Mouse (Mus musculus): Measurements from ENCODE around the gene Rinl.

Gene Rinl

GRCm38 (mm10) chr7:28770309-28770708 lies 18.5 kb upstream of the Rinl start:
- ChIA-PET CTCF (interaction anchor here in 2 of 4 experiments (1.1 to 1.4 kb wide), 2 partner anchors 9 to 10 kb away, joined by 3 to 4 read pairs; no protein-coding TSS in a partner anchor), POLR2A (interaction anchor here in 3 of 4 experiments (0.5 to 1.4 kb wide), 7 partner anchors 10 to 1542 kb away, joined by 3 to 6 read pairs (median 4); no protein-coding TSS in a partner anchor)

- CTCF ChIA-PET = interaction anchor here in 2 of 4 experiments (0.6 to 1.4 kb wide), 2 partner anchors 8 to 27 kb away, joined by 3 read pairs; no protein-coding TSS in a partner anchor
- POLR2A ChIA-PET = interaction anchor here in 2 of 4 experiments (0.6 to 5.0 kb wide), 8 partner anchors 8 to 210 kb away, joined by 3 to 19 read pairs (median 4); partner anchors contain the start of genes Eif3k (in 1 of the 2), Map4k1 (in 1 of the 2), Mrps12 (in 1 of the 2) and Rinl (in 1 of the 2)
Observed at GRCm38 (mm10) chr7:28771867-28772266, 16.9 kb upstream of the Rinl start.

GRCm38 (mm10) chr7:28773163-28773562 lies 15.6 kb upstream of the Rinl start:
- ChIA-PET POLR2A (interaction anchor here in 2 of 4 experiments (0.5 to 5.0 kb wide), 16 partner anchors 10 to 593 kb away, joined by 3 to 19 read pairs (median 4); partner anchors contain the start of genes Eif3k (in 1 of the 2), Map4k1 (in 1 of the 2), Mrps12 (in 1 of the 2) and Sars2 (in 1 of the 2)), CTCF (interaction anchor here (0.5 to 1.9 kb wide), 10 partner anchors 17 to 1697 kb away, joined by 3 to 9 read pairs (median 4); partner anchors contain the start of gene Gmfg (in 1 of the 4))

GRCm38 (mm10) chr7:28774164-28774563 lies 14.6 kb upstream of the Rinl start:
- CTCF ChIA-PET = interaction anchor here in 1 of 4 experiments (1.9 kb wide), 1 partner anchor 16 kb away, joined by 5 read pairs; no protein-coding TSS in a partner anchor
- POLR2A ChIA-PET = interaction anchor here (0.6 to 5.0 kb wide), 16 partner anchors 8 to 1314 kb away, joined by 3 to 19 read pairs (median 4); partner anchors contain the start of genes Mrps12 (in 2 of the 4), Sars2 (in 2 of the 4), Eif3k (in 1 of the 4) and Map4k1 (in 1 of the 4)

- CTCF ChIA-PET = interaction anchor here in 3 of 4 experiments (0.5 to 1.3 kb wide), 4 partner anchors 9 to 54 kb away, joined by 3 to 6 read pairs (median 4); partner anchors contain the start of gene Sirt2 (in 1 of the 3)
- POLR2A ChIA-PET = interaction anchor here in 3 of 4 experiments (0.8 to 5.0 kb wide), 16 partner anchors 9 to 48 kb away, joined by 3 to 19 read pairs (median 4); partner anchors contain the start of genes Sirt2 (in 2 of the 3), Mrps12 (in 1 of the 3) and Sars2 (in 1 of the 3)
Observed at GRCm38 (mm10) chr7:28775129-28775528, 13.6 kb upstream of the Rinl start.

- POLR2A ChIA-PET = interaction anchor here in 3 of 4 experiments (1.0 to 6.5 kb wide), 6 partner anchors 11 to 104 kb away, joined by 3 to 47 read pairs (median 4); partner anchors contain the start of genes Rinl (in 1 of the 3) and Sirt2 (in 1 of the 3)
- CTCF ChIA-PET = interaction anchor here in 3 of 4 experiments (0.7 to 2.8 kb wide), 8 partner anchors 8 to 518 kb away, joined by 3 to 25 read pairs (median 6); partner anchors contain the start of genes Mrps12 (in 1 of the 3), Rinl (in 1 of the 3), Sars2 (in 1 of the 3) and Sirt2 (in 1 of the 3)
Observed at GRCm38 (mm10) chr7:28778825-28779224, 9.9 kb upstream of the Rinl start.

- CTCF ChIA-PET = interaction anchor here (0.5 to 2.8 kb wide), 80 partner anchors 9 to 1349 kb away, joined by 3 to 36 read pairs (median 4); partner anchors contain the start of genes Sirt2 (in 3 of the 4), Rinl (in 2 of the 4), Actn4 (in 1 of the 4) and Eif3k (in 1 of the 4)
- POLR2A ChIA-PET = interaction anchor here (0.5 to 6.5 kb wide), 61 partner anchors 9 to 388 kb away, joined by 3 to 47 read pairs (median 4); partner anchors contain the start of genes Mrps12 (in 3 of the 4), Sars2 (in 3 of the 4), Rinl (in 2 of the 4) and Sirt2 (in 2 of the 4)
Observed at GRCm38 (mm10) chr7:28780067-28780658, 8.6 kb upstream of the Rinl start.

GRCm38 (mm10) chr7:28780857-28781256 lies 7.9 kb upstream of the Rinl start:
- POLR2A ChIA-PET = interaction anchor here in 3 of 4 experiments (1.0 to 6.5 kb wide), 21 partner anchors 9 to 258 kb away, joined by 3 to 47 read pairs (median 5); partner anchors contain the start of genes Actn4 (in 1 of the 3), Mrps12 (in 1 of the 3), Rinl (in 1 of the 3) and Sars2 (in 1 of the 3)
- CTCF ChIA-PET = interaction anchor here (0.6 to 2.2 kb wide), 15 partner anchors 9 to 259 kb away, joined by 3 to 36 read pairs (median 5); partner anchors contain the start of genes Actn4 (in 1 of the 4), Mrps12 (in 1 of the 4), Rinl (in 1 of the 4) and Sars2 (in 1 of the 4)

- POLR2A ChIA-PET = interaction anchor here (0.9 to 6.5 kb wide), 12 partner anchors 9 to 258 kb away, joined by 3 to 47 read pairs (median 5); partner anchors contain the start of gene Rinl (in 1 of the 4)
- CTCF ChIA-PET = interaction anchor here in 3 of 4 experiments (0.6 to 2.1 kb wide), 5 partner anchors 9 to 99 kb away, joined by 3 to 36 read pairs (median 3); partner anchors contain the start of gene Rinl (in 1 of the 3)
Observed at GRCm38 (mm10) chr7:28781261-28781663, 7.5 kb upstream of the Rinl start.

- POLR2A ChIA-PET = interaction anchor here in 3 of 4 experiments (0.6 to 2.2 kb wide), 18 partner anchors 10 to 393 kb away, joined by 3 to 12 read pairs (median 4); partner anchors contain the start of genes Fbxo27 (in 1 of the 3), Med29 (in 1 of the 3), Paf1 (in 1 of the 3) and Sirt2 (in 1 of the 3)
- CTCF ChIA-PET = interaction anchor here (0.6 to 3.4 kb wide), 8 partner anchors 8 to 255 kb away, joined by 3 to 12 read pairs (median 3); partner anchors contain the start of genes Mrps12 (in 2 of the 4) and Sars2 (in 2 of the 4)
Observed at GRCm38 (mm10) chr7:28785161-28785560, 3.6 kb upstream of the Rinl start.

GRCm38 (mm10) chr7:28787884-28788283 lies 885 bp upstream of the Rinl start:
- ChIA-PET CTCF (interaction anchor here in 1 of 4 experiments (2.5 kb wide), 1 partner anchor 8 kb away, joined by 9 read pairs; no protein-coding TSS in a partner anchor), POLR2A (interaction anchor here in 2 of 4 experiments (0.6 to 5.8 kb wide), 7 partner anchors 8 to 338 kb away, joined by 3 to 47 read pairs (median 3); no protein-coding TSS in a partner anchor)

GRCm38 (mm10) chr7:28789235-28789634 lies 466 bp downstream of the Rinl start:
- CTCF ChIA-PET = interaction anchor here (0.5 to 4.7 kb wide), 11 partner anchors 9 to 255 kb away, joined by 3 to 36 read pairs (median 5); partner anchors contain the start of gene Sirt2 (in 1 of the 4)

GRCm38 (mm10) chr7:28790066-28790806 lies 1.5 kb downstream of the Rinl start:
- ChIA-PET POLR2A (interaction anchor here (0.6 to 5.8 kb wide), 26 partner anchors 8 to 348 kb away, joined by 3 to 57 read pairs (median 4); partner anchors contain the start of genes Sirt2 (in 3 of the 4) and Hnrnpl (in 1 of the 4)), CTCF (interaction anchor here (0.5 to 4.7 kb wide), 26 partner anchors 9 to 737 kb away, joined by 3 to 36 read pairs (median 4); partner anchors contain the start of genes Mrps12 (in 1 of the 4), Sars2 (in 1 of the 4) and Sirt2 (in 1 of the 4))

More at GRCm38 (mm10) chr7:28789235-28789634, 466 bp downstream of the Rinl start:
- POLR2A ChIA-PET = interaction anchor here in 2 of 4 experiments (0.5 to 5.8 kb wide), 18 partner anchors 9 to 193 kb away, joined by 3 to 47 read pairs (median 4); partner anchors contain the start of genes Mrps12 (in 2 of the 2), Sars2 (in 2 of the 2), Sirt2 (in 2 of the 2) and Eif3k (in 1 of the 2)

GRCm38 (mm10) chr7:28791706-28792105 lies 2.9 kb downstream of the Rinl start:
- POLR2A ChIA-PET = interaction anchor here in 3 of 4 experiments (0.6 to 5.8 kb wide), 28 partner anchors 8 to 261 kb away, joined by 3 to 57 read pairs (median 4); partner anchors contain the start of genes Eif3k (in 1 of the 3), Hnrnpl (in 1 of the 3), Map4k1 (in 1 of the 3) and Mrps12 (in 1 of the 3)
- CTCF ChIA-PET = interaction anchor here (0.6 to 4.7 kb wide), 20 partner anchors 9 to 492 kb away, joined by 3 to 36 read pairs (median 4); partner anchors contain the start of genes Gmfg (in 1 of the 4), Mrps12 (in 1 of the 4), Sars2 (in 1 of the 4) and Sirt2 (in 1 of the 4)

- ChIA-PET CTCF (interaction anchor here (0.5 to 4.7 kb wide), 24 partner anchors 7 to 518 kb away, joined by 3 to 36 read pairs (median 4); partner anchors contain the start of genes Gmfg (in 1 of the 4), Mrps12 (in 1 of the 4), Sars2 (in 1 of the 4) and Sirt2 (in 1 of the 4)), POLR2A (interaction anchor here in 3 of 4 experiments (0.5 to 5.8 kb wide), 40 partner anchors 9 to 190 kb away, joined by 3 to 57 read pairs (median 4); partner anchors contain the start of genes Hnrnpl (in 2 of the 3), Eif3k (in 1 of the 3), Map4k1 (in 1 of the 3) and Mrps12 (in 1 of the 3))
Observed at GRCm38 (mm10) chr7:28792391-28793185, 3.8 kb downstream of the Rinl start.

Data from embryonic stem cell, embryonic (primary cell).